Mouse (Mus musculus) MEL-GATA-1-ER (cell line): ENCODE measurements around the gene Neu1.
"Not testable (repeated sequence)": the region's sequence is repeated elsewhere in the genome, so short reads cannot be mapped to it uniquely, and the experiment has no call there.

Experiments used
- DNase-seq: peaks from one replicate; pipeline ENCODE4 v3.0.0-alpha.2; 2012; ENCODE audit warnings: low read depth; ENCODE audit errors: extremely low read depth

The Neu1 gene

DNA sequence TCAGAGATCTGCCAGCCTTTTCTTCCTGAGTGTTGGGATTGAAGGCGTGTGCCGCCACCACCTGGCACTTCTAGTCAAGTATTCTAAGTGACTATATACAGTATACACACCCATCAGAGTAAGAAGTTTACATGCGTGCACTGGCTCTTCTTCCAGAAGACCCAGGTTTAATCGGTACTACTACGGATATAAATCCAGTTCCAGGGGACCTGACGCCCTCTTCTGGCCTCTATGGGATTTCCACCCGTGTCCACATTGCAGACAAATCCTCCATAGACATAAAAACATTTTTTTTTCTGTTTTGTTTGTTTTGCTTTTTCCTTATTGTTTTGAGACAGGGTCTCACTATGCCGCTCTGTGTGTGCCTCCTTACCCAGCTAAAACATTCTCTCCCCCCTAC, 16.6 kb downstream of the Neu1 start:
- no peak for DNase-seq

DNA sequence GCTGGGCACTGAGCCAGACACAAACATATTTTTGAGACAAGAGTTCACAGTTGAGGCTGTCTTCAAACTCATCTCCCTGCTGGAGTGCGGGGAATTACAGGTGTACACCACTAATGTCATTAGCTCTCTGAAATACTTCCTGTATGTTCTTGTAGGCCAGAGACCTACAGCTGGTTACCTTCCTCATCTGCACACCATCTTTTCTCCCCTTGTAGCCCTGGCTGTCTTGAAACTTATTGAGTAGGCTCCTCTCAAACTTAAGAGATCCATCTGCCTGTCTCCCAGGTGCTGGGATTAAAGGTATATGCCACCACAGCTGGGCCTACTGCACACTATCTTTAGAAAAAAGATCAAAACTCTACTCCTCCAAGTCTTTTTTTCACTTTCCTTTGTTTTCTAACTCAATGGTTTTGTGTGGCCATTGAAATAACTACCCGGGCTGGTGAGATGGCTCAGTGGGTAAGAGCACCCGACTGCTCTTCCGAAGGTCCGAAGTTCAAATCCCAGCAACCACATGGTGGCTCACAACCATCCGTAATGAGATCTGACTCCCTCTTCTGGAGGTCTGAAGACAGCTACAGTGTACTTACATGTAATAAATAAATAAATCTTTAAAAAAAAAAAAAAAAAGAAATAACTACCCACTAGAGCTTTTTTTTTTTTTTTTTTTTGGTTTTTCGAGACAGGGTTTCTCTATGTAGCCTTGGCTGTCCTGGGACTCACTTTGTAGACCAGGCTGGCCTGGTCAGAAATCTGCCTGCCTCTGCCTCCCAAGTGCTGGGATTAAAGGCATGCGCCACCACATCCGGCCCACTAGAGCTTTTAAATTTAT, 17.9 kb downstream of the Neu1 start:
- not testable (repeated sequence) for DNase-seq

DNA sequence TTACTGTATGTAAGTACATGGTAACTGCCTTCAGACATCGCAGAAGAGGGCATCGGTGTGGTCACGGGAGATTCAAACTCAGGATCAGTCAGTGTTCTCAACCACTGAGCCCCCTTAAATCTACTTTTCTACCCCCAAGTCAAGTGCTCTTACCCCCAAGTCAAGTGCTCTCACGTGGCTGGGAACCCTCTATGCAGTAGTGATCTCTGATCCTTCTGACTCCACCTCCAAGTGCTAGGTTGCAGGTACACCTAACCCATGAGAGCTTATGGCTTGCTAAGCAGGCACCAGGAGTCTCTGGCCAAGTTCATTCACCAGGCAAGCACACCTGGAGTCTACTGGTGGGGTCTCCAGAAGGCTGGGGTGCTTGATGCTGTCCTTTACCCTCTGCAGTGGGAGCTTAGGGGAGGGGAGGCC, 18.5 kb downstream of the Neu1 start:
- no peak for DNase-seq

DNA sequence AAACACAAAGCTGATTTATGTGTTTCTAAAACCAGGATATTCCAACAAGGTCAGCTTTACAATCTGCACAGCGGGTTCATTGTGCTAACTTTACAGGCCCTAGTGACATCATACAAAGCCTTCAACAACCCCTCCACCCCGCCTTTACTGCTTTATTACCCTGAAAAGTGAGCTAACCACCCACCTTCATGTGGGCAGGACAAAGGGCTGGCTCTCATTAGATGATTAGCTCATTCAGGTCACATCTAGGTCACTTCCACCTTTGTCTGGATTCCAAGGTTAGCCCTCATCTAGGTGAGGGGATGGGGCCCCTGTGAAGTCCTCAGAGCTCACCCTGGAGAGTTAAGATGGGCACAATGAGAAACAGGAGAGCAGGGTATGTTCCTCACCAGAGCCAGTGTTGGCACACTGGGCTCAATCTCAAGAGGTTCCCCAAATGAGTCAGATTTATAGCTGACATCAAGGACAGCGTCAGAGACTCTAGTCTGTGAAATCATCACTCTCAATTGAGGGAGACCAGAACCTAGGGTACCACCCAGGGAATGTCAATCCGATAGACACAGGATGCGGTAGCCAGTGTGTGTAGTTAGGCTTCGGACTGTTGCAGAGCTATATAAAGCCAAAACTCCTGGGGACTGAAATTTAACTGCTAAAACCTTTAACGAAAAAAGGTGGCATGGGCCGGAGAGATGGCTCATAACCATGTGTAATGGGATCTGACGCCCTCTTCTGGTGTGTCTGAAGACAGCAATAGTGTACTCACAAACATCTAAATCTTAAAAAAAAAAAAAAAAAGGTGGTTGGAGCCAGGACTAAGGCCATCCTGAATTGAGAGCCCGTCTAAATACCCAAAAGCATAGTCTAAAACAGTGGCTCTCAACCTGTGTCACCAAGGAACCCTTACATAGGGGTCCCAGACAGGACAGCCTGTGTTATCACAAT, 19.7 kb downstream of the Neu1 start:
- no peak for DNase-seq

DNA sequence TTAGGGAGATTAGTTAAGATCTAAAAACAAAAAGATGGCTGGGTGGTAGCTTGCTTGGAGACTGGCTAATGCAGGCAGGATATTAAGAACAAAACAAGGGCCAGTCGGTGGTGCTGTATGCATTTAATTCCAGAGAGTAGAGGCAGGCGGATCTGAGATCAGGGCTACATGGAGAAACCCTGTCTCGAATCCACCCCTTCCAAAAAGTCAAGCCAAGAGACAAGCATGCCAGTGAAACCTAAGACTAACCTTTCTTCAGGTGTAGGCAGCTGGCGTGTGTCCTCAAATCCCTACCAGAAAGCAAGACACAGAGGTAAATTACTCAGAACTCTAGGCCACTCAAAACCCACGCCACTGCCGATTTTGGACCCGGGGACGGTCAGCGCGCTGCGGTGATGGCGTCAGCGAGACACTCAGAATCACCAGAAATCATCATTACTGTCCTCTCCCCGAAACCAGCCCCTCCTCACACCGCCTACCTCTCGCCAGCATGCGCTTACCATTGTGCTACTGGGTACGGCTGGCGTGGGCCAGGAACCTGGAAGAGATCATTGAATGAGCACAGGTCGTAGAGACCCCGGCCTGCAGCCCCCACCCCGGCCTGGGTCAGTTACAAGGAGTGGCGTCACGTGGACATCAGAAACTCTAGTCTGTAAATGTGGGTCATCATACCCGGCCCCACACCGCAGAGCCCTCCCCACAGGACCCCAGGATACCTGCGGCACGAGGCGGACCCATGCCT, 20.8 kb downstream of the Neu1 start:
- DNase-seq: no peak

DNA sequence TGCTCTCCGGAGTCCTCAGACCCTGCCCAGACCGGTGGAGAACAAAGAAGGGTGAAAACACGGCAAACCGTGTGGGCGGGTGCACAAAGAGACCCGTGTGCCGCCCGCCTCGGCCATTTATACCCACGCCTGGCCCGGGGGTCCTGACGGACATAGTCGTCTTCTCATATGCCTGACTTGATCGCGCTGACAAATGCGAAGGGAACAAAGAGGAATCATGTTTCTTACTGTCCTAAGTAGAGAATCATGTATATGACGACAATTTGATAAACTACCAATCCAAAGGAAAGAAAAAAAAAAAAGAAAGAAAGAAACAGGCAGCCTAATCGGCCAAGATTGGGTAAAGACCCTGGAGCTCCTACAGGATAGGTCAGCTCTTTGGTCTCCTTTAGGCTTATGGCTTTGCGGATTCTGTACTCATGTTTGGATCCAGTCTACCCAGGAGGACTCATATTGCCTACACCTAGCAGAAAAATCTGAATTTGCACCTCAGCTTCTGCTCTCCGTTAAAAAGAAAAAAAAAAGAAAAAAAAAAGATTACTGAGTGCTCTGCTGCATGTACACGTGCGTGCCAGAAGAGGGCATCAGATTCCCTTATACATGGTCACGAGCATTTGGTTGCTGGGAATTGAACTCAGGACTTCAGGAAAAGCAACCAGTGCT, 21.5 kb downstream of the Neu1 start:
- DNase-seq: no peak

DNA sequence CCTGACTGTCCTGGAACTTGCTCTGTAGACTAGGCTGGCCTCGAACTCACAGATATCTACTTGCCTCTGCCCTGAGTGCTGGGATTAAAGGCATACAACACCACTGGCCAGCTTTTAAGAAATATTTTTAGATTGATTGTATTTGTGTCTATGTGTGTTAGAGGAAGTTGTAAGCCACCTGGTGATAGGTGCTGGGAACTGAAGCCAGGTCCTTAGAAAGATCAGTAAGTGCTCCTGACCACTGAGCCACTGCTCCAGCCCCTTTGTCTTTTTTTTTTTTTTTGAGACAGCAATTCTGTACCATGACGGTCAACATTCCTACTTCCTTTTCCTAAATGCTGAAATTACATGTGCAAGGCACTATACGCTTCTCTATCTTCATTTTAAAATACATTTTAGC, 22.2 kb downstream of the Neu1 start:
- no peak for DNase-seq

DNA sequence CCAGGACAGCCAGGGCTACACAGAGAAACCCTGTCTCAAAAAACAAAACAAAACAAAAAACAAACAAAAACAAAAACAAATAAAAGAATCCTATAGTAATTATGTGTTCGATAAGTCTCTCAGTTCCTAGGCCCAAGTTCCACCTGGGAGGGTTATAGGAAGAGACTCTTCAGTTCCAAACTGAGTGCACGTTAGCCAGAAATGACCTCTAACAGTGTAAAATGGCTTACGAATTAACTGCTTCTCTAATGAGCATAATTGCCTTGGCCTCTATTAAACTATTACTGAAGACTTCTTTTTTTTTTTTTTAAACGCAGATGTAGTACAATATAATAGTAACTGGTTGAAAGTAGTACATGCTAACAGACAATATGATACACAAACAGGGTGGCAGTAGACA, 22.9 kb downstream of the Neu1 start:
- DNase-seq: no peak

DNA sequence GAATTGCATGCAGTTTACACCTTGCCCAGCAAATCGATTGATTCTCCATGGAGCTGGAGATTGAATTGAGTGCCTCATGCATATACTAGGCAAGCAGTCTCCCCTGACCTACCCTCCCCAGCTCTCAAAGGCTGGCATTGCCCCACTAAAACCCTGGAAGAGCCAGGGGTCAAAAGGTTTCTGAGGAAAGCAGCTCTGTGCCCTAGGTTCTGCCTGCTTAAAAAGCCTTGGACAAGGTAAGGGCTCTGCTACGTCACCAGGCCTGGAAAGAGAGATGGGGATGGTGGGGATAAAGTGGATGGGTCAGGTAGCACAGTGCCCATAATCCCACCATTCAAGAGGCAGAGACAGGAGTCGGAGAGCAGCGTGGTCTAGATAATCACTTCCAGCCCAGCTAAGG, 23.8 kb downstream of the Neu1 start:
- DNase-seq: no peak

DNA sequence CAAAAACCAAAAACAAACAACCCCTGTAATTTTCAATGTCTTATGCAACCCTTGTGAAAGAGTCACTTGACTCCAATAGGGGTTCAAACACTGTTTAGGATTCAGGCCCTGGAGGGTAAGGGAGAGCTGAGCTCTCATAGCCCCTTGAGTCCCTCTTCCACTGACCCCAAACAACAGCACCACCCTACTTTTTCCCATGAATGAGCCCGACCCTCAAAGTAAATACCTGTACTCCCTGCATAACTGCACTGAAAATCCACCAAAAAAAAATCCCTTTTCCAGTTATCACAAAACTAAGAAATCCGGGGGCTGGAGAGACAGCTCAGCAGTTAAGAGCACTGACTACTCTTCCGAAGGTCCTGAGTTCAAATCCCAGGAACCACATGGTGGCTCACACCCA, 24.8 kb downstream of the Neu1 start:
- DNase-seq: no peak

DNA sequence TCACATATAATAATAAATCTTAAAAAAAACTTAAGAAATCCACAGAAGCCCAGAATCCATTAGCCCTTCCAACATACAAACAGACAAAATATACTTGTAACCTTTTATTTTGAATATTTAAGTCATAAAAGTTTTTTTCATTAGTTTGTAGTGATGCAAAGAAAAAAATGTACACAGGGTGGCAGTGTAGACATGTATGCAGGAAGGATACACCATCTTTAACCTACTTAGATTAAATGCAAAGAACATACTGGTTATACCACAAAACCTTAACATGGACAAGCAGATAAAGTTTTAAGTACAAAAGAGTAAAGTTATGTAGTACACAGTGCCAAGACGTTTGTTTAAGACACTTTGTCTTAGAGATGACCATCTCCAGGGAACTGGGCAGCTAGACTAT, 25.3 kb downstream of the Neu1 start:
- no peak for DNase-seq

DNA sequence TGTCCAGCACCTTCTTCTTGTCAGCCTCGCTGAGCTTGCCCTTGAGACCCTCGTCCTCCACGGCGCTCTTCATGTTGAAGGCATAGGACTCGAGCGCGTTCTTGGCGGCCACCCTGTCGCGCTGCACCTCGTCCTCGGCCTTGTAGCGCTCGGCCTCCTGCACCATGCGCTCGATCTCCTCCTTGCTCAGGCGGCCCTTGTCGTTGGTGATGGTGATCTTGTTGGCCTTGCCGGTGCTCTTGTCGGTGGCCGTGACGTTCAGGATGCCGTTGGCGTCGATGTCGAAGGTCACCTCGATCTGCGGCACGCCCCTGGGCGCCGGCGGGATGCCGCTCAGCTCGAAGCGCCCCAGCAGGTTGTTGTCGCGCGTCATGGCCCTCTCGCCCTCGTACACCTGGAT, 26.2 kb downstream of the Neu1 start:
- DNase-seq: not testable (repeated sequence)

DNA sequence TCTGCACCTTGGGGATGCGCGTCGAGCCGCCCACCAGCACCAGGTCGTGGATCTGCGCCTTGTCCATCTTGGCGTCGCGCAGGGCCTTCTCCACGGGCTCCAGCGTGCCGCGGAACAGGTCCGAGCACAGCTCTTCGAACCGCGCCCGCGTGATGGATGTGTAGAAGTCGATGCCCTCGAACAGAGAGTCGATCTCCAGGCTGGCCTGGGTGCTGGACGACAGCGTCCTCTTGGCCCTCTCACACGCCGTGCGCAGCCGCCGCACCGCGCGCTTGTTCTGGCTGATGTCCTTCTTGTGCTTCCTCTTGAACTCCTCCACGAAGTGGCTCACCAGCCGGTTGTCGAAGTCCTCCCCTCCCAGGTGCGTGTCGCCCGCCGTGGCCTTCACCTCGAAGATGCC, 26.9 kb downstream of the Neu1 start:
- not testable (repeated sequence) for DNase-seq

DNA sequence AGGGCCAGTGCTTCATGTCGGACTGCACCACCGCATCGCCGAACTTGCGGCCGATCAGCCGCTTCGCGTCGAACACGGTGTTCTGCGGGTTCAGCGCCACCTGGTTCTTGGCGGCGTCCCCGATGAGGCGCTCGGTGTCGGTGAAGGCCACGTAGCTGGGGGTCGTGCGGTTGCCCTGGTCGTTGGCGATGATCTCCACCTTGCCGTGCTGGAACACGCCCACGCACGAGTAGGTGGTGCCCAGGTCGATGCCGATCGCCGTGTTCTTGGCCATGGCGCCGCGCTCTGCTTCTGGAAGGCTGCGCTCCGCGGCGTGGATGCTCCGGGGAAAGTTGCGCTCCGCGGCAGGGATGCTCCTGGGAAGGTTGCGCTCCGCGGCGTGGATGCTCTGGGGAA, 27.7 kb downstream of the Neu1 start:
- DNase-seq: not testable (repeated sequence)

DNA sequence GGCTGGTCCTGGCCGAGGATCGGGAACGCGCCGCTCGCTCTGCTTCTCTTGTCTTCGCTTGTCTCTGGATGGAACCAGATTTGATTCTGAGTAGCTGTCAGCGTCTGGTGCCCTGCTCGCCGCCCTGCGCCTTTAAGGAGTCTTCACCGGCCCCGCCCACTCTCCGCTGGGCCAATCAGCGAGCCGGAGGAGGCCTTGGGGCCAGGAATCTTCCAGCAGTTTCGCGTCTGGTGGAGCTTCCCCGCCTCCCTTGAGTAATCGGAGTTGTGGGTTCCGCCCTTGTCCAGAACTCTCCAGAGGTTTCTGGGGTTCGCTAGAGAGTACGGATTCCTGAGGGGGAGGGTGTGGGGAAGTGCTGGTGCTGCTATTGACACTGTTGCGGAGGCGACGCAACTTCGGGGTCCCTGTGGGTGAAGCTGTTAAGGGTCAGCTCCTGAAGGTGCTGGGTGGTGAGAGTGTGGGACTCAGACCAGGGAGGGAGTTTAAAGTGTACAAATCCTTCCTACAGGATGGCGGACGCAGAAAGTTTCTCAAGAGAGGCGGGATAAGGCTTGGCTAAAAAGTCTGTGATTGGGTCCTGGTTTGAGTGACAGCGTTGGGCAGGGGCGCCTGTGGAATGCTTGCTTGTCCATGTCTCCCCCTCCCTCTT, 28.2 kb downstream of the Neu1 start, which contains the start of gene Hspa1b:
Hspa1b (minus strand) TSS at position 109 of the 649 bp plus-strand sequence.
- not testable (repeated sequence) for DNase-seq

DNA sequence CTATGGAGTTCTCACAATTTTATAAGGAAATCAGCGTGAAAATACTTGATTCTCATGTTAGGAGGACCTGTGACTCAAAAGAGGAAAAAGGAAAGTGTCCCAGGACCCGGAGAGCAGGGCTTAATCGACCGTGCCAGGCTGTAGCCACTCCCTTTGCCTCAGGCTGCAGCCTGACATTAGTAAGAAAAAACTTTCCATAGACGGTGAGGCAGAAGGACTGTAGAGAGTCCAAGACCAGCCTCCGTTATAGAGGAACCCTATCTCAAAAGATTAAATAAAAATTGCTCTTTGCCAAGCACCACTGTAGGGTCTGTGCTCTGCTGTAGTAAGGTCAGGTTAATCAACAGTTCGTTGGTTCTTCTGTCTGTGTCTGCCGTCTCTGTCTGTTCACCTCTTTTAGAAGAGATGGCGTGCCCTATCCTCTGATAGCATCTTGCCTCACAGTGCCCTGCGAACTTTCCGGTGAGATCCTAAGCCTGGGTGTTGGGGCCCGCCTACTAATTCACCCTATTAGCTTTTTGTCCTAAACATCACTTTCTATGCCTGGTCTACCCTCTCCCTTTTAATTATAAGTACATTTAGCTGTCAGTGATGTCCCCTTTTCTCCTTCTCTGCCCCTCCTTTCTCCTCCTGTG, 28.9 kb downstream of the Neu1 start:
- DNase-seq: no peak

DNA sequence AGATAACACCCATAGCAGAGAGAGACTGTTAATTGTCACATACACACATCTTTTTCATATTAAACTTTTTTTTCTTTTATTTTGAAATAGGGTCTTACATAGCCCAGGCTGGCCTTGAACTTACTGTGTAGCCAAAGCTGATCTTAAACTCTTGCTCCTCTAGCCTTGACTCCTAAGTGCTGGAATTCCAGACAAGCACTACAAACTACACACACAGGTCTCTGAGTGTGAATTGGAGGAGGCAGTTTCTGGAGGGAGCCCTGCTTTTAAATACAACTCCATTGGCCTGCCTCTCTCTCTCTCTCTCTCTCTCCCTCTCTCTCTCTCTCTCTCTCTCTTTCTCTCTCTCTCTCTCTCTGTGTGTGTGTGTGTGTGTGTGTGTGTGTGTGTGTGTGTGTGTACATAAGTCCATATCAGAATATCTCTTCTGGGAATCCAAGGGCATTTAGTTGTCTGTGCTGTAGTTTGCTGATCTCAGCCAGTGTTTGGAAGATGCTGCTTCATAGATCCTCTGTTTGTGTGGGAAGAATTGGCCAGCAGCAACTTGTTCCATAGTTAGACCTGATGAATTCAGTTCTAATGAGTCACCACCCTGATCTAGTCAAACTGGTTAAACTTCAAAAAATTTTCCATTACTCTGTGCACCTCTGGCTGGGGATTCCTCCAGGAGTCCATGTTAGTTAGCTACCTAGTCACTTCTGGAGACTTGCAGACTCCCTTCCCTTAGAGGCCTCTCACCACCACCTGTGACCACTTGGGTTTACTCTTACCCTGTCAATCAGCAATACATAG, 29.8 kb downstream of the Neu1 start:
- DNase-seq: no peak

DNA sequence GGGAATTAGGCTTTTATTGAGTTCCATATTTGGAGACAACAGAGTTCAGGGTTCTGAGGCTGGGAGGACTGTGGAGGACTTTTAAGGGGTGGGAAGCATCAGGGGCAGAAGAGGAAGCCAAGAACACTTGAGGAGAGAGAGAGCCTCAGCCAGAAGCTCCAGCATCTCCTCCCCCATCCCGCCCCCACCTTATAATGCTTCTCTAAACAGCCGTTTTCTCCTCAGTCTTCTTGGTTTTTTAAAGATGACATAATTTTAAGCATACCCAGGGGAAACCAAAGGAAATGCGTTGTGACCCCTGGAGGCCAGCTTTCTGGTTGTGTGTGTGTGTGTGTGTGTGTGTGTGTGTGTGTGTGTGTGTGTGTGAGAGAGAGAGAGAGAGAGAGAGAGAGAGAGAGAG, 31.1 kb downstream of the Neu1 start:
- no peak for DNase-seq

DNA sequence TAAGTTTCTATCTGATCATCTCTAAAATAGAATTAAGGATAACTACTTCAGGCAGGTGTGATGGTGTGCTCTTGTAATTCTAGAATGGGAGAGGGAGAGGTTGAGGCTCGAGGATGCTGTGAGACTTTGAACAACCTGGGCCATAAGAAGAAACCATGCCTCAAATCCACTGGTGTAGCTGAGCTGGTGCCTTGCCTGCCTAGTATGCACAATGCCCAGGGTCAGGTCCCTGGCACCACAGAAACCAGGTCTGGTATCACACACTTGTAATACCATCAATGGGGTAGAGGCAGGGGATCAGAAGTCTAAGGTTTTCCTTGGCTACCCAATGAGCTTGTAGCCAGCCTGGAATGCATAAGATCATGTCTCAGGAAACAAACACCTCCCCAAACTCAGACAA, 31.8 kb downstream of the Neu1 start:
- no peak for DNase-seq
